Mouse (Mus musculus) adrenal gland (tissue): ENCODE results near the gene Tbxas1.

Source experiments
- intact Hi-C: fragments of 180-260 bp; cut with DNase I; formaldehyde crosslinking; loops from one replicate; pipeline ENCODE4 v1.15.1; 2025
- long read RNA-seq, 2 experiments: library from polyadenylated mRNA; unstranded; transcript quantifications; one replicate each; pipeline ENCODE4 v2.0.0; 2020; ENCODE audit warnings: borderline replicate concordance in 1 of 2; ENCODE audit not compliant: insufficient replicate concordance in 1 of 2

Gene Tbxas1
- long read RNA-seq, experiment 1, partial matches to known transcripts, result 2 of 7 reads
- long read RNA-seq, experiment 1, other reads (novel, unspliced or antisense), result 4 of 7 reads
- long read RNA-seq, experiment 2, partial matches to known transcripts, result 0 of 5 reads
- long read RNA-seq, experiment 2, other reads (novel, unspliced or antisense), result 1 of 5 reads

DNA sequence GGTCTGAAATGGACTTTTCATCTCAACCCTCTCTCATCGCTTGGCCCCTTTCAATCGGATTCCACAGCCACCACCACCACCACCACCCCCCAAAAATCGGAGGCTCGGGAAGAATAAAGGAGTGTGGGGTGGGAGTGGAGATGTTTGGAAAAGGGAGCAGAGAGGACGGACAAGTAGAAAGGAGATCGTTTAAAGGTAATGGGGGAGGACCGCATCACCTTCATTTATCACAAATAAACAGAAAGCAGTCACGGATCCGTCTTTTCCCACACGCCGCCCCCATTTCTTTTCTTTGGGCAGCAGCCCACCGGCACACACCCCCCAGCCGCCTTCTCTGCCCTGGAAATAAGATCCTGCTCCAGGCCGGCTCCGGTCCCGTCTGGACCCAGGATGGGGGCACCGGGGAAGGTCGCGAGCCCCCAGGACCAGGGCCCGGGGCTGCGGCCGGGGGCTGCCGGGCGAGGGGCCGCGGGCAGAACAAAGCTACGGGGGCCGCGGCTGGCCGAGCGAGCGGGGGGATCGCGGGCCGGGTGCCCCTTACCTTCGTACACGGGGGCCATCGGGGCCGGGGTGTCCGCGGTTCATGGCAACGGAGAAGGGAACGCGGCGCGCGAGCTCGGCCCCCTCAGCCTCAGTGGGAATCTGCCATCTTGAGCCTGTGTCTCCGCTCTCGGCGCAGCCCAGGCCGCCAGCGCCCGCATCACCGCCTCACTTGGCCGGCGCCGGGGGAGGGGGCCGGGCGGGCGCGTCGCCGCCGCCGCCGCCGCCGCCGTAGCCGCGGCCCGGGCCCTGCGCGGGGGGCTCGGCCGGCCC is at the start of gene Tbxas1:
Tbxas1 (plus strand) TSS at position 147 of the 813 bp plus-strand sequence.
- intact Hi-C loops, result no loop called here

GRCm38 (mm10) chr6:38825886-38826285 is 49.3 kb upstream of the Tbxas1 start:
- intact Hi-C loops, result no loop called here

DNA sequence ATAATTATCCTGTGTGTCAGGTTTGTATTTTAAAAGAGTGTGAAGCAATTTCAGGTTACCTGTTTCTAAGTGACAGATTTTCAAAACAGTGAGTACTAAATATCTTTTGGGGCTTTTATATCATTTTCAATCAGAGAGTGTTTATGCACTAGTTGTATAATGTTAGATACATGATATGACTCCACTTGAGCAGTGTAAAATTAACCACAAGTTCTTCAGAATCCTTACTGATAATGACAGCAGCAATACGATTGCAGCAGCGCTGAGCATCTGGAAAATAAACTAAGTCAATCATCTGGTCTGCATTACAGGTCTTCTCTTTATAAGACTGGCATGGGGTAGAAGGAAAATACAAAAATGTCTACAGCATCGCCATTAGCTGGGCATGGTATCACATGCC is 48.3 kb upstream of the Tbxas1 start:
- intact Hi-C loops, result no loop called here

DNA sequence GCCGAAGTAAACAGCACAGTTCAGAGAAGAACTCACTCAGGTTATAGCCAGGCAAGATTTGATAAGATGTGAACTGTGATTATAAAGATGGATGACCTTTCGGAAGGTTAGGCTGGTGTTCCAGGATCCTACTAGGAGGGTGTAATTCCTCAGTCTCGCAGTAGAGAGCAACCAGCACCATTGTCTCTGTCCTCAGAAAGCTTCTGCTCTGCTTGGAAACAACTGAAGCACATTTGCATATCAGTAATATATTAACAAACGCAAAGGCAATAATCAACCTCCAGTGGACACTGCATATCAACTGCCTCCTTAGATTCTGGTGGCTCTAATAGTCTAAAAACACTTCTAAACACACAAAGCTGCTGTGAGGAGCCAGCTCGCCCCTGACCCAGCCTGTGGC is 47.8 kb upstream of the Tbxas1 start:
- intact Hi-C loops, result no loop called here

- intact Hi-C loops, result no loop called here
Measured at GRCm38 (mm10) chr6:38828211-38828610, 47.0 kb upstream of the Tbxas1 start.

DNA sequence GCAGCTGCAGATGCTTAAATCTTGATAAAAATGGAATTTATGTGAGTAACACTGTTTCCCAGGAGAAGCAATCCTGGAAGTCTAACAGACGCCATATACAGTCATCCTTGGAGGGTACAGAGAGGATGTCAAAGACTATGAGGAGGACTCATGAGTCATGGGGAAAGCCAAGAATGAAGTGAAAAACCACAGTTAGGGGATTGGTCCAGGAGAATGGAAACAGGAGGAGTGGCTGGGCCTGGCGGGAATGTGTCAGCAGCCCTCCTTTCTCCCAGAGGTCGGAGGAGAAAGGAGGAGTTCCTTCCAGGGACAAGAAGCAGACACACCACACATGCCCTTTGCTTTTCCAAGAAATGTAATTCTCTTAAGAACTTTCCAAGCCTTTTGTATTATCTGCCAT is 45.8 kb upstream of the Tbxas1 start:
- intact Hi-C loops, result no loop called here

DNA sequence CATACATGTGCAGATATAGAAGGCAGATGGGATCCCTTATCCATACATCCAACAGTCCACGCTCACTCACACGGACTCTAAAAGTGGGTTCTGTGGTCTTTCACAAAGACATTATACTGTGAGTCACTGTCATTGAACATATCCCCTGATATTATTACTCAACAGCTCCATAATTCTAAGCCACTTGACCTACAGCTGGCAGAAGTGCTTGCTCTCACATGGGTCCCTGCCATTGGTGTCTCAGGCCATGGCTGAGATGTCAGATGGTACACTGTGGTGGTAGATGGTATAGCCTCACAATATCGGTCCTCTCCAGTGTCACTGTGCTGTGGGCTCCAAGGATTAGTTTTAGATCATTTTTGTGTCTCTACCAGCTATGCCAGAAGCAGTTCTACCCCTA is 41.5 kb upstream of the Tbxas1 start:
- intact Hi-C loops, result no loop called here

DNA sequence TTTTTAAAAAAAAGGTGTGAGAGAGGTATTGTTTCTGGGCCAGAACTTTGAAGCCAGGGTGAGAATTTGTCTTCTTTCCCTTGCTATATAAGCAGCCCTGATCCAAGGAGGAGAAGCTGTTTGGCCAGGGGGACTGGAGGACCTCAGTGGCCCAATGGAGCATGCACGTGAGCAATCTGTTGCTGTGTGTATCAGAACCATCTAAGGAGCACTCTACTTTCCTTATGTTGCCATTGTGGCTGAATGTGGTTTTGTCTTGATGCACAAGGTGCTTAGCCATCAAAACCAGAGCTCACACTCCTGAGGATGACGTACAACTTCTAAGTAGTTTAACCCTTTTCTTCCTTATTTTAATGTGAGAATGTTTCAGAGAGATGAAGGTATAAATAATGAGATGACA is 40.5 kb upstream of the Tbxas1 start:
- intact Hi-C loops, result loop anchor here (5.0 kb wide), 1 partner anchor 38 kb away; no protein-coding TSS in a partner anchor

GRCm38 (mm10) chr6:38835217-38835616 is 40.0 kb upstream of the Tbxas1 start:
- intact Hi-C loops, result loop anchor here (5.0 kb wide), 1 partner anchor 37 kb away; no protein-coding TSS in a partner anchor

DNA sequence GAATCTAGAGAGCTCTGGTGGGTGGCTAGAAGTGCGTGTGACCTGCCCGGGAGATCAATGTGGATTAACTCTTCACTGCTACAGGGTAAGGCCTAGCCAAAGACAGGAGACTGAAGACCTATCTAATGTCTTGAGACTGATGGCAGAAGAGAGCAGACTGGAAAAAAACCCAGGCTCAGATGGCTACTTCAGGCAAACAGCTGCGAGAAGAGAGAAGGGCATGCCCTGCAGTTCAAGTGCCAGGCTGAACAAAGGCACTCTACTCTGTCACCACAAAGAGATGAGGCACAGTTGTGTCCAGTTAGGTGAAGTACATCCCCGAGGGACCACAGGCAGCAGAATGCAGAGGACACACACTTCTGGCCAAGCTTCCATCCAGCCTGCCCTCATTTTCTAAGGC is 37.1 kb upstream of the Tbxas1 start:
- intact Hi-C loops, result loop anchor here (5.0 kb wide), 1 partner anchor 34 kb away; no protein-coding TSS in a partner anchor

- intact Hi-C loops, result loop anchor here (5.0 kb wide), 1 partner anchor 32 kb away; no protein-coding TSS in a partner anchor
Measured at GRCm38 (mm10) chr6:38839891-38840290, 35.3 kb upstream of the Tbxas1 start.

DNA sequence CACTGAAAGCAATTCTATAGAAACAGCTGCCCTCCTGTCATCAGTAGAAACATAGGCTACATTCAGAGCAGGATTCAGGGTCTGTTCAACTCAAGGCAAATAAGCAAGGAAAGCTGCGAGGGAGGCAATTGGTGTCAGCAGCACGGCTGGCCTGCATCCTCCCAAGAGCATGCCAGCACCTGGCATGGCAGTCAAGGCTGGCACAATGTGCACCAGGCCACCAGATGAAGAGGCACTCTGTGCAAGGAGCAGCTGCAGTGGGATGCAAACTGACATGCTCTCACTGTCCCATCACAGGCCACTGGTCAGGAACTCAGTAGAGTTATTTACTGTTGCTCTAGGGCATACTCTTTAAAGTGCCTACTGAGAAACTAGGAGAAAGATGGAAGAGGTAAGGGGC is 34.8 kb upstream of the Tbxas1 start:
- intact Hi-C loops, result no loop called here

GRCm38 (mm10) chr6:38840780-38841179 is 34.4 kb upstream of the Tbxas1 start:
- intact Hi-C loops, result no loop called here

GRCm38 (mm10) chr6:38841551-38841950 is 33.7 kb upstream of the Tbxas1 start:
- intact Hi-C loops, result no loop called here

GRCm38 (mm10) chr6:38845117-38845516 is 30.1 kb upstream of the Tbxas1 start:
- intact Hi-C loops, result no loop called here

GRCm38 (mm10) chr6:38845876-38846275 is 29.3 kb upstream of the Tbxas1 start:
- intact Hi-C loops, result no loop called here

GRCm38 (mm10) chr6:38846330-38847195 is 28.6 kb upstream of the Tbxas1 start:
- intact Hi-C loops, result no loop called here

DNA sequence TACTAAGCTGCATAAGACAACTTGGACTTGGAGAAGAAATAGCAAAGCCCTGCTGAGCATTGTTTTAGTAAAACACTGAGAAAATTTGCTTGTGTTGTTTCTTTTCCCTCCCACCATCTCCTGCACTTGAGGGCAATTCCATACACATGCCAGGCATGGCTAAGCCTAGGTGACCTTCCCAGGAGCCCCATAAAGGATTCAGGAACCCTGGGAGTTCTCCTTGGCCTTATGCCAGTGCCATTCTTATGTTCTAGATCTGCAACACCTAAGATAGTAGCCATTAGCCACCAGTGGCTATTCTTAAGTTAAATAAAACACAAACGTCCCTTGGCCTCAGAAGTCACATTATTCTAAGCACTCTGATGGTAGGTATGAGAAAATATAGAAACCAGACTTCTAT is 27.8 kb upstream of the Tbxas1 start:
- intact Hi-C loops, result no loop called here

DNA sequence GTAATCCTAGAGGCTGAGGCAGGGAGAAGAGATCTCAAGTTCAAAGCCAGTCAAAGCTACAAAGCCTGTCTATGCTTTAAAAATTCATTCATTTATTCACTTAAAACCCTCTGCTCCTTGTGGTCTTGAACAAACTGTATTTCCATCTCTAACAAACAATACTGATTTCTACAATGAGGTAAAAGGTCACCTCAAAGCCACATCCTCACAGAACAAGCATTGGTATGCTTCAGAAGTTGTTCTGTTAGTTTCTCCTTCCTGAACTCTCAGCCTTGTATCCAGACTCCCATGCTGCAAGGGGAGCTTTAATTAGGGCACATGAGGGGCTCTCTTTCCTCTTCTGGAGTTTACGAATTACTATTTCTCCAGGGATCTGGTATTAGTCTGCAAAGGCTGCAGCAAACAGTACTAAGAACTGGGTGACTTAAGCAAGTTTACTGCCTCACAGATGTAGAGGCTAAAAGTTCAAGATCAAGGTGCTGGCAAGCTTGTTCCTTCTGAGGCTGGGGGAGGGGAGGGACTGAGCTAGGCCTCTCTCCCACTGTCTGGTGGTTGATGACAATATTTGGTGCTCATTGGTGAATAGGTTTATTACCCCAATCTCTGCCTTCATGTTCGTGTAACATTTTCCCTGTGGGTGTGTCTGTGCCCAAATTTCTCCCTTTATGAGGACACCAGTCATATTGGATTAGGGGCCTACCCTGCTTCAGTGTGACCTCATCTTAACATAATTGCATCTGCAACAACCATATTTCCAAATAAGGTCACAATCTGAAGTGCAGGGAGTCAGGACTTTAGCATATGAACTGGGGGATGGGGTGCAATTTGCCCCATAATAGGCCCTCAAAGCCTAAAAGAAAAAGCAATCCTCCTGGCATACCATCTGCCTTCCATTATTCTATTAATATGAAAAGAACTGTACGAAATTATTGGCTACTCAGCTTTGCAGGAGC is 27.0 kb upstream of the Tbxas1 start:
- intact Hi-C loops, result no loop called here

DNA sequence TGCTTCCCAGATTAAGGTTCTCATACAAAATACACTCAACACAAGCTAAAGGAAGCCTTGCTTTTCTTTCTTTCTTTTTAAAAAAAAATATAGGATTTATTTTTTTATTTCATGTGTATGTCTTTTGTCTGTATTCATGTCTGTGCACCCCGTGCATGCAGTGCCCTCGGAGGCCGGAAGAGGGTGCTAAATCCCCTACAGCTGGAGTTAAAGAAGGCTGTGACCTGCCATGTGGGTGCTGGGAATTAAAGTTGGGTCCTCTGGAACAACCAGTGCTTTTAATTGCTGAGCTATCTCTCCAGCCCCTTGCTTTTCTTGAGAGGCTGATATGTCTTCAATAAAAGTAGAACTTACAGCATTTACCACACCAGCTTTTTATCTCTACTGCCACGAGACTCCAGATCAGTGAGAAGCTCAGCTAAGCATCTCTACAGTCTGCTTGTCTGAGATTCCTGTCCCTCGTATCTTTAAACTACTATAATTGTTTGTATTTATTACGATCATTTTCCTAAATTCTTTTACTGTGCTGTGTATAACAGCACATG is 24.4 kb upstream of the Tbxas1 start:
- intact Hi-C loops, result no loop called here
